Mouse (Mus musculus): Measurements from ENCODE around the gene Selenof.
"Not testable (repeated sequence)": the region's sequence is repeated elsewhere in the genome, so short reads cannot be mapped to it uniquely, and the experiment has no call there.

The Selenof gene

GRCm38 (mm10) chr3:144602819-144603218, 32.7 kb downstream of the Selenof start:
- CTCF ChIA-PET = no interaction called here

GRCm38 (mm10) chr3:144603558-144603957, 33.5 kb downstream of the Selenof start:
- CTCF ChIA-PET = no interaction called here

GRCm38 (mm10) chr3:144604205-144604604, 34.1 kb downstream of the Selenof start:
- CTCF ChIA-PET = interaction anchor here (0.7 kb wide), 1 partner anchor 155 kb away, joined by 5 read pairs; no protein-coding TSS in a partner anchor

- CTCF ChIA-PET = not testable (repeated sequence)
These were observed 35.7 kb downstream of the Selenof start for GRCm38 (mm10) chr3:144605811-144606210.

- CTCF ChIA-PET = interaction anchor here (0.6 kb wide), 2 partner anchors 20 to 80 kb away, joined by 3 to 4 read pairs; no protein-coding TSS in a partner anchor
These were observed 36.3 kb downstream of the Selenof start for GRCm38 (mm10) chr3:144606449-144606848.

- CTCF ChIA-PET = no interaction called here
These were observed 38.0 kb downstream of the Selenof start for GRCm38 (mm10) chr3:144608090-144608489.

- CTCF ChIA-PET = interaction anchor here (0.7 kb wide), 1 partner anchor 1642 kb away, joined by 3 read pairs; no protein-coding TSS in a partner anchor
These were observed 40.7 kb downstream of the Selenof start for GRCm38 (mm10) chr3:144610759-144611158.

- CTCF ChIA-PET = no interaction called here
These were observed 41.6 kb downstream of the Selenof start for GRCm38 (mm10) chr3:144611626-144612271.

GRCm38 (mm10) chr3:144612382-144612781, 42.3 kb downstream of the Selenof start:
- CTCF ChIA-PET = interaction anchor here (0.7 kb wide), 1 partner anchor 173 kb away, joined by 4 read pairs; no protein-coding TSS in a partner anchor

GRCm38 (mm10) chr3:144614277-144614676, 44.2 kb downstream of the Selenof start:
- CTCF ChIA-PET = no interaction called here

- CTCF ChIA-PET = no interaction called here
These were observed 44.6 kb downstream of the Selenof start for GRCm38 (mm10) chr3:144614698-144615097.

- CTCF ChIA-PET = no interaction called here
These were observed 45.4 kb downstream of the Selenof start for GRCm38 (mm10) chr3:144615459-144615858.

GRCm38 (mm10) chr3:144616654-144617425, 46.7 kb downstream of the Selenof start:
- CTCF ChIA-PET = no interaction called here

GRCm38 (mm10) chr3:144617633-144618180, 47.6 kb downstream of the Selenof start:
- CTCF ChIA-PET = no interaction called here

GRCm38 (mm10) chr3:144622930-144623612, 53.0 kb downstream of the Selenof start:
- CTCF ChIA-PET = interaction anchor here (0.6 kb wide), 1 partner anchor 14 kb away, joined by 7 read pairs; no protein-coding TSS in a partner anchor

GRCm38 (mm10) chr3:144625691-144626090, 55.6 kb downstream of the Selenof start:
- CTCF ChIA-PET = no interaction called here

GRCm38 (mm10) chr3:144628005-144628914, 58.2 kb downstream of the Selenof start:
- CTCF ChIA-PET = no interaction called here

- CTCF ChIA-PET = no interaction called here
These were observed 58.8 kb downstream of the Selenof start for GRCm38 (mm10) chr3:144628915-144629230.

GRCm38 (mm10) chr3:144635236-144635635, 65.1 kb downstream of the Selenof start:
- CTCF ChIA-PET = no interaction called here

- CTCF ChIA-PET = no interaction called here
These were observed 68.0 kb downstream of the Selenof start for GRCm38 (mm10) chr3:144638110-144638509.

- CTCF ChIA-PET = interaction anchor here (0.5 kb wide), 1 partner anchor 491 kb away, joined by 4 read pairs; no protein-coding TSS in a partner anchor
These were observed 69.3 kb downstream of the Selenof start for GRCm38 (mm10) chr3:144639387-144639786.
